11 mouse cellular contexts compared by ENCODE assay signal in the genomic region with DNA sequence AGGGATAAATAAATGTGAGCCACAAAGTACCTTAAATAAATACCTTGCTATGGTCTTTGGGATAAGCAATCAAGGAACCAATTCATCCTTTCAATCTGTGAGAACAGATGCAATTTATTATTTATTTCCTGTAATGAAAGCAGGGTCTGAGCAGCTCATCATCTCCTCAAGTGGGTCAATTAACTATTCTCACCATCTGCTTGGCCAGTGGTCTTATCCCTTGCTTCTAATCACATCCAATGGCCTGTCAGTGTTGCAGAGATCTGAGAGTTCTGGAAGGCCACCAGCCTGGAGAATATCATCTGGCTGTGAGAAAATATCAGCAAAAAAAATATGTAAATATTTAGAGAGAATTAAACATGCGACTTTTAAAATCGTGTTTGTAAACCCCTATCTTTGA.
"Had no signal": no experiment of that assay in that cellular context is flagged by ENCODE, and none has a peak within 500 bp of the region (broad histone marks: within the 10 kb centered on the region; RNA-seq: fewer than 3 reads in every experiment).

No protein-coding gene starts in this region.

- DNase-seq: liver, embryonic 13.5 days; liver, postnatal 0 days; lung, adult 2 months; lung, postnatal 4 days; right cerebral cortex, adult 18-20 months; right cerebral cortex, postnatal 25 days; right cerebral cortex, postnatal 4 days; spleen, adult 18-20 months; thymus, adult 18-20 months; thymus, postnatal 14 days; thymus, postnatal 36 days had no signal
